Mouse (Mus musculus): Measurements from ENCODE around the gene Kti12.

DNA sequence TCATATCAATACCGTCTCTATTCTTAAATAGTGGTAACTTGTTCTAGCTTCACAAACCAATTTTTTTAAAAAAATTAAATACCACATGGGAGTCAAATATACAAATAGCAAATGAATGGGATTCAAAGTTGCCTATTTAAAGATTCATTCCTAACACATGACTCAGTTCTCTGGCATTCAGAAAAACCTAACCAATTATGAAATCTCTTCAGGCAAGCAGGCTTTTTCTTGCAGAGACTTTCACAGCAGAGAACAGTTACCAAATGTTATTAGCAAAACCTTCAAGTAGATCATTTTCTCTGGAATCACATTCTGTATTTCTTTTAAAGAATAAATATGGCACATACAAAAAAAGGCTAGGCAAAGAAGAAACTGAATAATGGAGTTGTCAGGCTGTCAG lies 16.9 kb upstream of the Kti12 start:
- TF ChIP-seq CTCF (IDR thresholded peaks at IDR 0.05; ENCODE audit: low read depth) (no peak), EP300 (IDR thresholded peaks at IDR 0.05; ENCODE audit: low read depth) (no peak)

All from liver, embryonic 14.5 days (tissue).